Mouse (Mus musculus): ENCODE data around the gene Nexmif. TPM values are rescaled to one million over a fixed set of nuclear protein-coding genes. Genes with fewer than 3 reads are reported as not detected.

The Nexmif gene
- polyA plus RNA-seq (2014; fragmentation: Nextera tagmentation; extraction: Ambion mirVana), result 0.92 and 0.95 TPM in 2 replicates

GRCm38 (mm10) chrX:104200736-104201591 lies at the start of gene Nexmif:
Gene Nexmif, minus strand, starts transcription at chrX:104201185.
- WGBS, result 11% methylated on average over 43 of the region's 70 CpGs
- Histone ChIP-seq H3K4me2 (ENCODE audit: low read depth, low read length) (peak within 1 kb of the TSS; percentile 74), H3K36me3 (replicated peaks; ENCODE audit: control insufficient read depth, insufficient read depth, low read depth, low read length) (no peaks in the 10 kb centered on the region), H3K9me3 (replicated peaks; ENCODE audit: control insufficient read depth, low read length) (no peaks in the 10 kb centered on the region), H3K9ac (replicated peaks; ENCODE audit: low read length) (peak within 1 kb of the TSS; percentile 62), H3K4me1 (ENCODE audit: control insufficient read depth, insufficient read depth, low read length) (no peaks in the 10 kb centered on the region), H3K27me3 (ENCODE audit: control insufficient read depth, insufficient read depth, low read length) (peaks cover 15% of the 10 kb centered on the region), H3K27ac (replicated peaks; ENCODE audit: low read depth, low read length) (no peak within 1 kb of the TSS), H3K4me3 (ENCODE audit: low read depth, low read length) (peak within 1 kb of the TSS; percentile 47)
- peak; percentile 88 for ATAC-seq (replicated peaks; ENCODE audit: insufficient number of reproducible peaks, low FRiP score, low TSS enrichment, low read depth)
- peak; percentile 35 for DNase-seq (ENCODE audit: low spot score)

- WGBS, result 74% methylated on average over 2 of the region's 2 CpGs
- H3K27me3 ChIP-seq (ENCODE audit: control insufficient read depth, insufficient read depth, low read length), result no peaks in the 10 kb centered on the region
- no peak for ATAC-seq (replicated peaks; ENCODE audit: insufficient number of reproducible peaks, low FRiP score, low TSS enrichment, low read depth)
Measured at GRCm38 (mm10) chrX:104208701-104209100, 7.7 kb upstream of the Nexmif start.

GRCm38 (mm10) chrX:104201592-104202139 lies 681 bp upstream of the Nexmif start:
- Histone ChIP-seq H3K9me3 (replicated peaks; ENCODE audit: control insufficient read depth, low read length) (no peaks in the 10 kb centered on the region), H3K4me2 (ENCODE audit: low read depth, low read length) (peak overlapping the region; percentile 74), H3K4me1 (ENCODE audit: control insufficient read depth, insufficient read depth, low read length) (no peaks in the 10 kb centered on the region), H3K27ac (replicated peaks; ENCODE audit: low read depth, low read length) (no peak overlapping the region), H3K9ac (replicated peaks; ENCODE audit: low read length) (no peak overlapping the region; the same call in 1 of the 2 replicates), H3K36me3 (replicated peaks; ENCODE audit: control insufficient read depth, insufficient read depth, low read depth, low read length) (no peaks in the 10 kb centered on the region), H3K4me3 (ENCODE audit: low read depth, low read length) (peak overlapping the region; percentile 47), H3K27me3 (ENCODE audit: control insufficient read depth, insufficient read depth, low read length) (peaks cover 15% of the 10 kb centered on the region)
- no peak for ATAC-seq (replicated peaks; ENCODE audit: insufficient number of reproducible peaks, low FRiP score, low TSS enrichment, low read depth)
- no peak for DNase-seq (ENCODE audit: low spot score)
- 25% methylated on average over 16 of the region's 21 CpGs for WGBS

More at GRCm38 (mm10) chrX:104208701-104209100, 7.7 kb upstream of the Nexmif start:
- no peak overlapping the region for H3K4me2 ChIP-seq (ENCODE audit: low read depth, low read length)
- H3K4me1 ChIP-seq (ENCODE audit: control insufficient read depth, insufficient read depth, low read length), result no peaks in the 10 kb centered on the region
- no peak overlapping the region for H3K27ac ChIP-seq (replicated peaks; ENCODE audit: low read depth, low read length)
- DNase-seq (ENCODE audit: low spot score), result peak; percentile 54
- H3K36me3 ChIP-seq (replicated peaks; ENCODE audit: control insufficient read depth, insufficient read depth, low read depth, low read length), result no peaks in the 10 kb centered on the region
- no peak overlapping the region for H3K4me3 ChIP-seq (ENCODE audit: low read depth, low read length)
- H3K9me3 ChIP-seq (replicated peaks; ENCODE audit: control insufficient read depth, low read length), result no peaks in the 10 kb centered on the region
- H3K9ac ChIP-seq (replicated peaks; ENCODE audit: low read length), result no peak overlapping the region

GRCm38 (mm10) chrX:104200388-104200735 lies 623 bp downstream of the Nexmif start:
- H3K9me3 ChIP-seq (replicated peaks; ENCODE audit: control insufficient read depth, low read length), result no peaks in the 10 kb centered on the region
- H3K36me3 ChIP-seq (replicated peaks; ENCODE audit: control insufficient read depth, insufficient read depth, low read depth, low read length), result no peaks in the 10 kb centered on the region
- H3K9ac ChIP-seq (replicated peaks; ENCODE audit: low read length), result peak overlapping the region; percentile 62
- H3K27ac ChIP-seq (replicated peaks; ENCODE audit: low read depth, low read length), result no peak overlapping the region
- peak; percentile 81 for ATAC-seq (replicated peaks; ENCODE audit: insufficient number of reproducible peaks, low FRiP score, low TSS enrichment, low read depth)
- H3K4me2 ChIP-seq (ENCODE audit: low read depth, low read length), result peak overlapping the region; percentile 74
- WGBS, result 8% methylated on average over 15 of the region's 37 CpGs
- DNase-seq (ENCODE audit: low spot score), result no peak
- no peaks in the 10 kb centered on the region for H3K4me1 ChIP-seq (ENCODE audit: control insufficient read depth, insufficient read depth, low read length)
- peak overlapping the region; percentile 47 for H3K4me3 ChIP-seq (ENCODE audit: low read depth, low read length)
- peaks cover 15% of the 10 kb centered on the region for H3K27me3 ChIP-seq (ENCODE audit: control insufficient read depth, insufficient read depth, low read length)

- Histone ChIP-seq H3K9me3 (replicated peaks; ENCODE audit: control insufficient read depth, low read length) (no peaks in the 10 kb centered on the region), H3K27me3 (ENCODE audit: control insufficient read depth, insufficient read depth, low read length) (peaks cover 15% of the 10 kb centered on the region), H3K4me2 (ENCODE audit: low read depth, low read length) (peak overlapping the region; percentile 74), H3K4me1 (ENCODE audit: control insufficient read depth, insufficient read depth, low read length) (no peaks in the 10 kb centered on the region), H3K36me3 (replicated peaks; ENCODE audit: control insufficient read depth, insufficient read depth, low read depth, low read length) (no peaks in the 10 kb centered on the region), H3K9ac (replicated peaks; ENCODE audit: low read length) (peak overlapping the region; percentile 62), H3K27ac (replicated peaks; ENCODE audit: low read depth, low read length) (no peak overlapping the region), H3K4me3 (ENCODE audit: low read depth, low read length) (peak overlapping the region; percentile 47)
- ATAC-seq (replicated peaks; ENCODE audit: insufficient number of reproducible peaks, low FRiP score, low TSS enrichment, low read depth), result peak; percentile 32
- DNase-seq (ENCODE audit: low spot score), result peak; percentile 36
- WGBS, result 14% methylated on average over 56 of the region's 100 CpGs
Measured at GRCm38 (mm10) chrX:104199611-104200387, 1.2 kb downstream of the Nexmif start.

- H3K9ac ChIP-seq (replicated peaks; ENCODE audit: low read length), result no peak overlapping the region
- no peaks in the 10 kb centered on the region for H3K4me1 ChIP-seq (ENCODE audit: control insufficient read depth, insufficient read depth, low read length)
- ATAC-seq (replicated peaks; ENCODE audit: insufficient number of reproducible peaks, low FRiP score, low TSS enrichment, low read depth) (no peak), DNase-seq (ENCODE audit: low spot score) (no peak)
- no peak overlapping the region for H3K27ac ChIP-seq (replicated peaks; ENCODE audit: low read depth, low read length)
- no peaks in the 10 kb centered on the region for H3K36me3 ChIP-seq (replicated peaks; ENCODE audit: control insufficient read depth, insufficient read depth, low read depth, low read length)
- H3K4me2 ChIP-seq (ENCODE audit: low read depth, low read length), result no peak overlapping the region
- whole genome bisulfite sequencing, result 52% methylated on average over 5 of the region's 5 CpGs
- no peak overlapping the region for H3K4me3 ChIP-seq (ENCODE audit: low read depth, low read length)
- H3K9me3 ChIP-seq (replicated peaks; ENCODE audit: control insufficient read depth, low read length), result no peaks in the 10 kb centered on the region
- H3K27me3 ChIP-seq (ENCODE audit: control insufficient read depth, insufficient read depth, low read length), result peaks cover 15% of the 10 kb centered on the region
Measured at GRCm38 (mm10) chrX:104199070-104199469, 1.9 kb downstream of the Nexmif start.

GRCm38 (mm10) chrX:104196561-104196960 lies 4.4 kb downstream of the Nexmif start:
- Histone ChIP-seq H3K36me3 (replicated peaks; ENCODE audit: control insufficient read depth, insufficient read depth, low read depth, low read length) (no peaks in the 10 kb centered on the region), H3K27ac (replicated peaks; ENCODE audit: low read depth, low read length) (no peak overlapping the region), H3K9ac (replicated peaks; ENCODE audit: low read length) (no peak overlapping the region), H3K4me1 (ENCODE audit: control insufficient read depth, insufficient read depth, low read length) (no peaks in the 10 kb centered on the region), H3K9me3 (replicated peaks; ENCODE audit: control insufficient read depth, low read length) (no peaks in the 10 kb centered on the region), H3K4me2 (ENCODE audit: low read depth, low read length) (no peak overlapping the region), H3K4me3 (ENCODE audit: low read depth, low read length) (no peak overlapping the region), H3K27me3 (ENCODE audit: control insufficient read depth, insufficient read depth, low read length) (peaks cover 6% of the 10 kb centered on the region; the same call in 1 of the 2 replicates)
- DNase-seq (ENCODE audit: low spot score), result no peak
- WGBS, result 62% methylated on average over 5 of the region's 5 CpGs
- no peak for ATAC-seq (replicated peaks; ENCODE audit: insufficient number of reproducible peaks, low FRiP score, low TSS enrichment, low read depth)
